Mouse (Mus musculus) forebrain, embryonic 14.5 days (tissue): ENCODE data around the gene Wnt16. TPM values are rescaled to one million over a fixed set of nuclear protein-coding genes. Genes with fewer than 3 reads are reported as not detected.

ENCODE experiments used
- ATAC-seq: fragments of 200-750 bp; cut with Nextera tagmentation; 2 replicates; pipeline ENCODE4 v1.8.0; 2017; ENCODE audit warnings: mild to moderate bottlenecking, moderate library complexity
- DNase-seq: peaks from one replicate; pipeline ENCODE4 v3.0.0-alpha.2; 2015; ENCODE audit warnings: low spot score
- H3K27ac ChIP-seq: fragments of 300-500 bp; sonication (generic); 2 replicates; pipeline ENCODE4 v1.5.1; 2014; ENCODE audit warnings: low read depth, mild to moderate bottlenecking, control low read depth, low read length, moderate library complexity
- H3K27me3 ChIP-seq: fragments of 300-500 bp; sonication (generic); replicated peaks from 2 replicates; pipeline ENCODE4 v1.6.1; 2014; ENCODE audit warnings: low read length, control low read depth, mixed read lengths; ENCODE audit not compliant: control insufficient read depth, insufficient read depth
- H3K36me3 ChIP-seq: fragments of 300-500 bp; sonication (generic); 2 replicates; pipeline ENCODE4 v1.6.1; 2014; ENCODE audit warnings: low read length, control low read depth; ENCODE audit not compliant: control insufficient read depth, insufficient read depth
- H3K4me1 ChIP-seq: fragments of 300-500 bp; sonication (generic); 2 replicates; pipeline ENCODE4 v1.6.1; 2014; ENCODE audit warnings: antibody characterized with exemption, low read length, control low read depth; ENCODE audit not compliant: control insufficient read depth, insufficient read depth
- H3K4me2 ChIP-seq: fragments of 300-500 bp; sonication (generic); 2 replicates; pipeline ENCODE4 v1.6.1; 2014; ENCODE audit warnings: mild to moderate bottlenecking, control low read depth, low read length
- H3K4me3 ChIP-seq: fragments of 300-500 bp; sonication (generic); 2 replicates; pipeline ENCODE4 v1.5.1; 2014; ENCODE audit warnings: low read depth, low read length, control low read depth
- H3K9ac ChIP-seq: fragments of 300-500 bp; sonication (generic); 2 replicates; pipeline ENCODE4 v1.6.1; 2014; ENCODE audit warnings: mild to moderate bottlenecking, low read length, control low read depth, moderate library complexity
- H3K9me3 ChIP-seq: fragments of 300-500 bp; sonication (generic); replicated peaks from 2 replicates; pipeline ENCODE4 v1.6.1; 2016; ENCODE audit warnings: low read length, control low read depth, mixed read lengths; ENCODE audit not compliant: control insufficient read depth
- WGBS: fragments of 180-500 bp; shearing (Covaris S2); extraction: QIAGEN DNeasy Blood & Tissue Kit; methylation state at CpG from one replicate; pipeline ENCODE4 v1.1.7; 2014; 5-methylcytosine and 5-hydroxymethylcytosine counted together
- polyA plus RNA-seq: library from polyadenylated mRNA; unstranded; fragments of >200 nt; fragmentation: Nextera tagmentation; extraction: Ambion mirVana; gene quantifications from 2 replicates; pipeline ENCODE4 v1.2.1, GENCODE M21; 2014

Wnt16 gene
- polyA plus RNA-seq, 1 experiment from 2014 or later: 0.19 TPM

DNA sequence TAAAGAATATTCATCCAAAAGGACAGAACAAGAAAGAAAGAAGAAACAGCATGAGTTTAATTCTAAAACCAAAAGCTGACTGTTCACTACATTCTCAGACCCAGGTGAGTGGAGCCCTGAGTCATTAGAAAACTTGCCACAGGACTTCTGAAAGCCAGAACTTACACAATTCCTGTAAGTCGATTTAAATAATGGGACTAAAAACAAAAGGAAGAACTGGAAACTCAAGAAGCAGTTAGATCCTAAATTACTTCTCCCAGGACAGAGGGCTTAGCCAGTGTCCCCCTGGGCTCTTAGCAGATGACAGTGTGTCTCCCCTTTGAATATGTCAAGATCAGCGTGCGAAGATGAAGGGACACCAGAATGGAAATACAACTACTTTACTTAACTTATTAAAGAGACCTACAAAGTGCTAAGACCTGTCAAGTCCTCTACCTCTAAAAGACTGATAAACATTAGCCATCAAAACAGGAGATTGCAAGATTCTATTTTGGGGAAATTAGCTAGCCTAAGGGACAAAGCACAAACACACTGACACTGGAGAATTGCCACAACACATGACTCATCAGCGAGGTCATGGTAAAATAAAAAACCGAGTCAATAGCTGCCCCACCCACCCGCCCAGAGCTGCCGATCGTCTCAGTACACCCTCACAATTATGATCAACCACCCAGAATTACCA is 18.0 kb upstream of the Wnt16 start:
- no peak overlapping the region for H3K9ac ChIP-seq
- no peak overlapping the region for H3K27ac ChIP-seq
- H3K27me3 ChIP-seq: no peaks in the 10 kb centered on the region
- H3K4me2 ChIP-seq: no peak overlapping the region
- DNase-seq (no peak), ATAC-seq (no peak)
- no peaks in the 10 kb centered on the region for H3K36me3 ChIP-seq
- no peak overlapping the region for H3K4me3 ChIP-seq
- 64% methylated on average over 8 of the region's 8 CpGs for WGBS
- H3K4me1 ChIP-seq: no peaks in the 10 kb centered on the region
- no peaks in the 10 kb centered on the region for H3K9me3 ChIP-seq

DNA sequence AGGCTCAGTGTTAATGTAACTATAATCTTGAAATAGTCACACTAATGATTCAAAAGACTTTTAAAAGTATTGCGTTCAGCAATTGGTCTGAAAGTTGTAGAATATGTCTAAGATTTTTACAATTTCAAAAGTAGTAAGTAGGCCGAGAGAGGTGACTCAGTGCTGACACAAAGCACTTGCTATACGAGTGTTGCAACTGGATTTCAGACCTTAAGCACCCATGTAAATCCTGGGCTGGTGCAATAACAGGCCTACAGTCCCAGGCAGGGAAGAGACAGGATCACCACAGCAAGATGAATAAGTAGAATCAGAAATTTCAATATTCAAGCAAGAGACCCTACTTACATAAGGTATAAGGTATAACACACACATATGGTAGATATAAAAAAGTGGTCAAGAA is 10.1 kb upstream of the Wnt16 start:
- no peaks in the 10 kb centered on the region for H3K27me3 ChIP-seq
- no peak for ATAC-seq
- H3K4me2 ChIP-seq: no peak overlapping the region
- DNase-seq: no peak
- no peaks in the 10 kb centered on the region for H3K9me3 ChIP-seq
- H3K4me3 ChIP-seq: no peak overlapping the region
- WGBS: 91% methylated on average over 3 of the region's 3 CpGs
- H3K27ac ChIP-seq: no peak overlapping the region
- H3K4me1 ChIP-seq: no peaks in the 10 kb centered on the region
- H3K36me3 ChIP-seq: no peaks in the 10 kb centered on the region
- no peak overlapping the region for H3K9ac ChIP-seq

DNA sequence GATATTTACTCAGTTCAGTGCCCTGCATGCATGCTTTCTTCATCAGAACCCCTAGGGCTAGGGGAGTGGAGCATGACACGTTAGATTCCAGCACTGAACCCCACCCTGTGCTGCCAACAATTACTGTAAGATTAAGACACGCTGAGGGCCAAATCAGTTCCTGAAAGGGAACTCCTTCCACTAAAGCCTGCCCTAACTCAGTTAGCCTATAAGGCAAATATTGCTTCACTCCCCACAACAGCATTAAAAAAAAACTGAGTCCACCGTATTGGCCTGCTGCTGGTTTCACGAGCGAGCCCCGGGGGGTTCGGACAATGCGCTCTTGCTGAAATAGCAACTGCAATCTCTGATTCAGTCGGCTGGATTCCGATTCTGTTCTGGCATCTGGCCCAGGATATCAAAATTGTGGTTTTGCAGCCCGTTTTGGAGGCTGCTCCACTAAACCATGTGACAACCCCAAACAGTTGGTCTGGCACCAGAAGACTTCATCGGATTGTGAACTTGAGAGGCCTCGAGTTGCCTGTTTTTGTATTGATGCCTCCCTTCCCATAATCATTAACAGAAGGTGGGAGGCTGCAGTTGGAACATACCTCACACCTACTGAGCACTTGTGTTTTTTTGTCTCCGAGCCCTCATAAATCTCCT is 7.7 kb upstream of the Wnt16 start:
- no peak overlapping the region for H3K4me3 ChIP-seq
- ATAC-seq (no peak; the same call in 1 of the 2 replicates), DNase-seq (peak; percentile 39)
- no peak overlapping the region for H3K4me2 ChIP-seq
- no peaks in the 10 kb centered on the region for H3K27me3 ChIP-seq
- no peaks in the 10 kb centered on the region for H3K36me3 ChIP-seq
- 54% methylated on average over 14 of the region's 14 CpGs for WGBS
- no peak overlapping the region for H3K27ac ChIP-seq
- no peaks in the 10 kb centered on the region for H3K4me1 ChIP-seq
- no peaks in the 10 kb centered on the region for H3K9me3 ChIP-seq
- H3K9ac ChIP-seq: no peak overlapping the region

DNA sequence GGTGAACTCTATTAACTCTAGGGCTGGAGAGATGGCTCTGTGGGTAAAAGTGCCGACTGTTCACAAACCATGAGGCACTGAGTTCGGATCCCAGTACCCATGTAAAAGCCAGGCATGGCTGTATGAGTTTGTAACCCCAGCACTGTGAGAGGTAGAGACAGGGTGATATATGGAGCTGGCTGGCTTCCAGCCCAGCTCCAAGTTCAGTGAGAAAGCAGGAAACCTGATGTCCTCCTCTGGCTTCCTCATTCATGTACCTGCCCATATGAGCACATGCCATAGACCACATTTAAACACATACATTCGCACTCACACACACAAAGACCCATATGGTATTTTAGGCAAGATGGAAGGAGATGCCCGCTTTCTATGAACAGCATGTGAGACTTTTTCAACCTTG is 5.6 kb upstream of the Wnt16 start:
- ATAC-seq (no peak), DNase-seq (no peak)
- H3K9me3 ChIP-seq: no peaks in the 10 kb centered on the region
- H3K9ac ChIP-seq: no peak overlapping the region
- H3K27ac ChIP-seq: no peak overlapping the region
- H3K4me3 ChIP-seq: no peak overlapping the region
- H3K4me2 ChIP-seq: no peak overlapping the region
- 90% methylated on average over 4 of the region's 4 CpGs for WGBS
- H3K27me3 ChIP-seq: peaks cover 4% of the 10 kb centered on the region; the same call in 1 of the 2 replicates
- H3K4me1 ChIP-seq: no peaks in the 10 kb centered on the region
- H3K36me3 ChIP-seq: no peaks in the 10 kb centered on the region

DNA sequence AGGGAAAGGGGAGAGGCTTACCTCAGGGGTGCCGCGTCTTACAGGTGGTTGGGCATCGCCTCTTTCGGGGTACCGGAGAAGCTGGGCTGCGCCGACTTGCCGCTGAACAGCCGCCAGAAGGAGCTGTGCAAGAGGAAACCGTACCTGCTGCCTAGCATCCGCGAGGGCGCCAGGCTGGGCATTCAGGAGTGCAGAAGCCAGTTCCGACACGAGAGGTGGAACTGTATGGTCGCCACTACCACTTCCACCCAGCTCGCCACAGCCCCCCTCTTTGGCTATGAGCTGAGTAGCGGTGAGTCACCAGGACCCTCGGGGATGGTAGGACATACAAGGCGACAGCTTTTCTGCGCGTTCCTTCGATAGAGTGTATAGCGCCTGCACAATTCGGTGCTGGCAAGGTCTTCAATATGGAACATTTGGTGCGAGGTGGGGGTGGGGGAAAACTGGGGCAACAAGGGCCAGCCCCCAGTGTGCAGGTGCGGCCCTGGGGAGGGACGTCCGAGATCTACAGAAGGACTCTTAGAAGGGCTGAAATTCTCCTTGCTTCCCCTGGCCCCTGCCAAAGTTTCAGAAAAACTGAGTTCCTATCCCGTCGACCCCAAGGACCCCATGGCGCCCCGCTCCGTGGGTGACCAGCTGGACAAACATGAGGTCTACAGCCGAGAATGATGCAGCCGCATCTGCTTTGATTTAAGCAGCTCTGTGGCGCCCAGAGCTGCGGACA is 872 bp downstream of the Wnt16 start:
- Histone ChIP-seq H3K36me3 (no peaks in the 10 kb centered on the region), H3K27ac (no peak overlapping the region), H3K9ac (peak overlapping the region; percentile 41), H3K9me3 (no peaks in the 10 kb centered on the region), H3K4me2 (peak overlapping the region; percentile 83), H3K4me1 (peaks cover 18% of the 10 kb centered on the region), H3K4me3 (peak overlapping the region; percentile 42), H3K27me3 (peaks cover 38% of the 10 kb centered on the region)
- WGBS: under 1% methylated on average over 38 of the region's 38 CpGs
- DNase-seq (peak; percentile 65), ATAC-seq (peak; percentile 76)

DNA sequence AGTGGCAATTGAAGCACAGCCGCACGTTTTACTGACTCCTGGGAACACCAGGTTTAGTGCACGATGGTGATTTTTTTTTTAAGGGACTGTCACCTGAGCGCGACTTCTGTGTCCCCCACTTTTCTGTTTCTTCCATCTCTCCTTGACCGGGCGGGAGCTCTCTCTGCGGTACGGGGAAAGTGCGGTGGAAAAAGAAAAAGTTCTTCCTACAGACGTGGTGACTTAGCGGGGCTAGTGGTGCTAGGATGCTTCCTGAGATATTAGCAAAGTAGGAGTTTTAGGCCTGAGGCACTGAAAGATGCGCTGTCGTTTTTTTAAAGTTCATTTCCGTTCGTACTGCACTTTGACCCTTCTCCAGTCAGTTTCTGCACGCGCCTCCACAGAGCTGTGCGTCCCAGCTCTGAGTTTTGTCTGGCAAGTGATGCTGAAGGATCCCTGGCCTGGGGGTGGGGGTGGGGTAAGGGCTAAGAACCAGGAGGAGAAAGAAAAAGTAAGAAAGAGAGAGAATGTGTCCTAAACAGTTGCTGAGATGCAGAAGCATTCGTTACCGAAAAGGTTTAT is 1.5 kb downstream of the Wnt16 start:
- ATAC-seq: no peak
- Histone ChIP-seq H3K27ac (no peak overlapping the region), H3K4me2 (peak overlapping the region; percentile 83), H3K36me3 (no peaks in the 10 kb centered on the region), H3K4me3 (peak overlapping the region; percentile 42), H3K9me3 (no peaks in the 10 kb centered on the region), H3K27me3 (peaks cover 38% of the 10 kb centered on the region), H3K9ac (peak overlapping the region; percentile 41; the same call in 1 of the 2 replicates), H3K4me1 (peaks cover 18% of the 10 kb centered on the region)
- DNase-seq: no peak
- WGBS: under 1% methylated on average over 21 of the region's 21 CpGs

DNA sequence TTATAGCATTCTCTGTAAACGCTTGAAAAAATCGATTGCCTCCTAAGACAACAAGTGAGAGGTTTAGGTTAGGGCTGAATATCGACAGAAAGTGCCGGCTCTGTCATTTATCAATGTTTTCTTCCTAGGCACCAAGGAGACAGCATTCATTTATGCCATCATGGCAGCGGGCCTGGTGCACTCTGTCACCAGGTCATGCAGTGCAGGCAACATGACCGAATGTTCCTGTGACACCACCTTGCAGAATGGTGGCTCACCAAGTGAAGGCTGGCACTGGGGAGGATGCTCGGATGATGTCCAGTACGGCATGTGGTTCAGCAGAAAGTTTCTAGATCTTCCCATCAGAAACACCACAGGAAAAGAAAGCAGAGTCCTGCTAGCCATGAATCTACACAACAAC is 2.8 kb downstream of the Wnt16 start:
- 80% methylated on average over 8 of the region's 8 CpGs for WGBS
- Histone ChIP-seq H3K4me2 (no peak overlapping the region), H3K4me1 (peaks cover 18% of the 10 kb centered on the region), H3K27me3 (peaks cover 38% of the 10 kb centered on the region), H3K9ac (no peak overlapping the region), H3K36me3 (no peaks in the 10 kb centered on the region), H3K4me3 (no peak overlapping the region), H3K27ac (no peak overlapping the region), H3K9me3 (no peaks in the 10 kb centered on the region)
- no peak for DNase-seq
- no peak for ATAC-seq

DNA sequence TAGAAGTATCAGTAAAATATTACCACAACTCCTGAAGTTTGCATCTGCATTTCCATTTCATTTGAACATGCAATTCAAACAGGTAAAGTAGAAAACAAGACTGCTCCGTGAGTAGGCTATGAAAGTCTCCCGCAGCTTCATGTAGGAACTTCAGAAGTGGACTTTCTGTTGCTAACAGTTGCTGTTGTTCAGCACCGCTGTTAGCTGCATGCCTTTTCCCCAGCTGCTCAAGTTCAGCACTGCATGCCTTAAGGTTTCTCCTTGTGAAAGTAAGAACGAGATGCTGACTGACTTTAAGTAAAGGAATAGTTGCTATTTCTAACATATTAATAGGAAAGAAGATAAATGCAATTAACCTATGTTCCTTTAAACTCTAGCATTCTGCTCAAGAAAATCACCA is 4.0 kb downstream of the Wnt16 start:
- no peak overlapping the region for H3K4me3 ChIP-seq
- H3K4me2 ChIP-seq: no peak overlapping the region
- WGBS: 50% methylated on average over 4 of the region's 4 CpGs
- no peaks in the 10 kb centered on the region for H3K36me3 ChIP-seq
- no peak overlapping the region for H3K27ac ChIP-seq
- DNase-seq (no peak), ATAC-seq (no peak)
- no peak overlapping the region for H3K9ac ChIP-seq
- peaks cover 18% of the 10 kb centered on the region for H3K4me1 ChIP-seq
- H3K27me3 ChIP-seq: peaks cover 38% of the 10 kb centered on the region
- no peaks in the 10 kb centered on the region for H3K9me3 ChIP-seq
